Mouse (Mus musculus) ES-Bruce4 (cell line): ENCODE results near the gene Galnt18. TPM values are rescaled to one million over a fixed set of nuclear protein-coding genes. Genes with fewer than 3 reads are reported as not detected.

Experiments used
- H3K27ac ChIP-seq: 2 replicates; pipeline ENCODE4 v1.5.1; 2012; ENCODE audit warnings: low read length, inconsistent platforms; ENCODE audit not compliant: insufficient read depth
- H3K27me3 ChIP-seq: 2 replicates; pipeline ENCODE4 v1.6.1; 2012; ENCODE audit warnings: mild to moderate bottlenecking, low read length, inconsistent platforms; ENCODE audit not compliant: control insufficient read depth, poor library complexity, insufficient read depth, severe bottlenecking
- H3K36me3 ChIP-seq: 2 replicates; pipeline ENCODE4 v1.6.1; 2012; ENCODE audit warnings: inconsistent platforms, mild to moderate bottlenecking, low read length, moderate library complexity; ENCODE audit not compliant: control insufficient read depth, poor library complexity, insufficient read depth, severe bottlenecking
- H3K4me1 ChIP-seq: one replicate; pipeline ENCODE4 v1.8.1; 2011; ENCODE audit warnings: low read length; ENCODE audit not compliant: control insufficient read depth, insufficient read depth
- H3K4me3 ChIP-seq: 2 replicates; pipeline ENCODE4 v1.5.1; 2011; ENCODE audit warnings: low read depth, mild to moderate bottlenecking, low read length
- H3K9ac ChIP-seq: 2 replicates; pipeline ENCODE4 v1.6.1; 2012; ENCODE audit warnings: low read depth, mild to moderate bottlenecking, inconsistent platforms; ENCODE audit not compliant: poor library complexity, severe bottlenecking
- H3K9me3 ChIP-seq: replicated peaks from 2 replicates; pipeline ENCODE4 v1.6.1; 2012; ENCODE audit warnings: mild to moderate bottlenecking, low read length, inconsistent platforms; ENCODE audit not compliant: control insufficient read depth, poor library complexity, insufficient read depth, severe bottlenecking
- CTCF ChIP-seq: IDR thresholded peaks from one replicate; pipeline ENCODE4 v1.8.1; 2011; ENCODE audit warnings: low read depth, low read length
- EP300 ChIP-seq: IDR thresholded peaks from 2 replicates; pipeline ENCODE4 v1.6.1; 2011; ENCODE audit warnings: low read depth, low read length; ENCODE audit not compliant: insufficient read depth
- POLR2A ChIP-seq: IDR thresholded peaks from one replicate; pipeline ENCODE4 v1.8.1; 2011; ENCODE audit warnings: low read length; ENCODE audit not compliant: insufficient read depth
- polyA plus RNA-seq: library from polyadenylated mRNA; stranded (reverse); fragments of >200 nt; gene quantifications from 2 replicates; pipeline ENCODE4 v1.2.4, GENCODE M21; 2011; ENCODE audit warnings: low read depth; ENCODE audit not compliant: missing spikeins, insufficient read depth, insufficient read length

The Galnt18 gene
- polyA plus RNA-seq, 1 experiment = 2.6 TPM

GRCm38 (mm10) chr7:111452000-111452399 lies 327.8 kb downstream of the Galnt18 start:
- TF ChIP-seq EP300 (no peak), POLR2A (no peak), CTCF (no peak)
- Histone ChIP-seq H3K36me3 (no peaks in the 10 kb centered on the region), H3K27ac (no peak overlapping the region), H3K9ac (no peak overlapping the region), H3K27me3 (no peaks in the 10 kb centered on the region), H3K4me1 (no peaks in the 10 kb centered on the region), H3K4me3 (no peak overlapping the region), H3K9me3 (no peaks in the 10 kb centered on the region)

- Histone ChIP-seq H3K4me1 (no peaks in the 10 kb centered on the region), H3K9ac (no peak overlapping the region), H3K27me3 (no peaks in the 10 kb centered on the region), H3K9me3 (no peaks in the 10 kb centered on the region), H3K36me3 (no peaks in the 10 kb centered on the region), H3K27ac (no peak overlapping the region), H3K4me3 (no peak overlapping the region)
- TF ChIP-seq EP300 (no peak), CTCF (no peak), POLR2A (no peak)
These were observed 329.3 kb downstream of the Galnt18 start for GRCm38 (mm10) chr7:111450286-111451095.

GRCm38 (mm10) chr7:111433173-111433572 lies 346.6 kb downstream of the Galnt18 start:
- no peak overlapping the region for H3K9ac ChIP-seq
- no peaks in the 10 kb centered on the region for H3K4me1 ChIP-seq
- no peaks in the 10 kb centered on the region for H3K36me3 ChIP-seq
- TF ChIP-seq POLR2A = no peak
- no peak for TF ChIP-seq CTCF
- TF ChIP-seq EP300 = no peak
- H3K27ac ChIP-seq = no peak overlapping the region
- no peak overlapping the region for H3K4me3 ChIP-seq
- H3K27me3 ChIP-seq = no peaks in the 10 kb centered on the region
- no peaks in the 10 kb centered on the region for H3K9me3 ChIP-seq

GRCm38 (mm10) chr7:111427392-111427791 lies 352.4 kb downstream of the Galnt18 start:
- Histone ChIP-seq H3K27me3 (no peaks in the 10 kb centered on the region), H3K4me1 (no peaks in the 10 kb centered on the region), H3K4me3 (no peak overlapping the region), H3K9ac (no peak overlapping the region), H3K27ac (no peak overlapping the region), H3K9me3 (no peaks in the 10 kb centered on the region), H3K36me3 (no peaks in the 10 kb centered on the region)
- TF ChIP-seq EP300 (no peak), POLR2A (no peak), CTCF (no peak)

Other genes with a start within 250 kb of the Galnt18 start
- gene Usp47, start 243.5 kb upstream of the Galnt18 start, polyA plus RNA-seq = 61.7 and 63.3 TPM in 2 replicates